Mouse (Mus musculus): Measurements from ENCODE around the gene Wfdc8. TPM values are rescaled to one million over a fixed set of nuclear protein-coding genes. Genes with fewer than 3 reads are reported as not detected.
A peak's percentile ranks its signal among the peaks of the same experiment; 100 is the strongest.

Wfdc8 gene
- polyA plus RNA-seq, 1 experiment from 2014 or later, result not detected

GRCm38 (mm10) chr2:164551502-164551901 lies 61.9 kb downstream of the Wfdc8 start:
- ATAC-seq (ENCODE audit: low FRiP score), result no peak
- 89% methylated on average over 9 of the region's 9 CpGs for WGBS
- no peaks in the 10 kb centered on the region for H3K27me3 ChIP-seq (ENCODE audit: control insufficient read depth, insufficient read depth, low read length)

DNA sequence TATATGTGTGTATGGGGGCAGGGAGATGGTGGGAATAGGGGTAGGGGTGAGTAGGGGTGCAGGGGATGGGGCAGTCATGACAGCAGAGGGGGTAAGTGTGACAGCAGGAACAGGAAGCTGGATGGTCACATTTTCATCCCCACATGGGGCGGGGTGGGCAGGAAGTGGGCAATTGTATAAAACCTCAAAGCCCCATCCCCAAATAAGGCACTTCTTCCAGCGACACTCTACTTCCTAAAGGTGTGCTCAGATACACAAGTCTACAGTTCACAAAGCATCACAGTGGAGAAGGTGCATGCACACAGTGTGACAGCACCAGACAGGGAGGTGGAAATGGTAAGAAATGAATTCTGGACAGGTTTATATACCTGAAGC lies 62.5 kb downstream of the Wfdc8 start:
- WGBS, result 90% methylated on average over 2 of the region's 2 CpGs
- Histone ChIP-seq H3K27me3 (ENCODE audit: control insufficient read depth, insufficient read depth, low read length) (no peaks in the 10 kb centered on the region), H3K4me3 (ENCODE audit: low read depth, low read length) (no peak overlapping the region), H3K27ac (ENCODE audit: low read depth, low read length) (no peak overlapping the region), H3K36me3 (ENCODE audit: control insufficient read depth, insufficient read depth, low read length) (no peaks in the 10 kb centered on the region), H3K9ac (ENCODE audit: low read depth, low read length) (no peak overlapping the region), H3K4me1 (replicated peaks; ENCODE audit: control insufficient read depth, insufficient read depth, low read length) (no peaks in the 10 kb centered on the region), H3K4me2 (replicated peaks; ENCODE audit: low read depth, low read length) (no peak overlapping the region), H3K9me3 (ENCODE audit: control insufficient read depth, low read length) (no peaks in the 10 kb centered on the region)
- DNase-seq (ENCODE audit: low spot score) (no peak), ATAC-seq (ENCODE audit: low FRiP score) (no peak)

More at GRCm38 (mm10) chr2:164551502-164551901, 61.9 kb downstream of the Wfdc8 start:
- H3K9me3 ChIP-seq (ENCODE audit: control insufficient read depth, low read length), result no peaks in the 10 kb centered on the region
- no peak overlapping the region for H3K9ac ChIP-seq (ENCODE audit: low read depth, low read length)
- H3K36me3 ChIP-seq (ENCODE audit: control insufficient read depth, insufficient read depth, low read length), result no peaks in the 10 kb centered on the region
- no peak overlapping the region for H3K27ac ChIP-seq (ENCODE audit: low read depth, low read length)
- no peak overlapping the region for H3K4me2 ChIP-seq (replicated peaks; ENCODE audit: low read depth, low read length)
- DNase-seq (ENCODE audit: low spot score), result no peak
- no peaks in the 10 kb centered on the region for H3K4me1 ChIP-seq (replicated peaks; ENCODE audit: control insufficient read depth, insufficient read depth, low read length)
- H3K4me3 ChIP-seq (ENCODE audit: low read depth, low read length), result no peak overlapping the region

GRCm38 (mm10) chr2:164549963-164550894 lies 63.2 kb downstream of the Wfdc8 start:
- WGBS, result 25% methylated on average over 10 of the region's 10 CpGs
- Histone ChIP-seq H3K4me1 (replicated peaks; ENCODE audit: control insufficient read depth, insufficient read depth, low read length) (no peaks in the 10 kb centered on the region), H3K4me2 (replicated peaks; ENCODE audit: low read depth, low read length) (no peak overlapping the region), H3K4me3 (ENCODE audit: low read depth, low read length) (no peak overlapping the region), H3K27ac (ENCODE audit: low read depth, low read length) (no peak overlapping the region), H3K27me3 (ENCODE audit: control insufficient read depth, insufficient read depth, low read length) (no peaks in the 10 kb centered on the region), H3K36me3 (ENCODE audit: control insufficient read depth, insufficient read depth, low read length) (no peaks in the 10 kb centered on the region), H3K9me3 (ENCODE audit: control insufficient read depth, low read length) (no peaks in the 10 kb centered on the region), H3K9ac (ENCODE audit: low read depth, low read length) (no peak overlapping the region)
- DNase-seq (ENCODE audit: low spot score) (peak; percentile 23), ATAC-seq (ENCODE audit: low FRiP score) (no peak)

DNA sequence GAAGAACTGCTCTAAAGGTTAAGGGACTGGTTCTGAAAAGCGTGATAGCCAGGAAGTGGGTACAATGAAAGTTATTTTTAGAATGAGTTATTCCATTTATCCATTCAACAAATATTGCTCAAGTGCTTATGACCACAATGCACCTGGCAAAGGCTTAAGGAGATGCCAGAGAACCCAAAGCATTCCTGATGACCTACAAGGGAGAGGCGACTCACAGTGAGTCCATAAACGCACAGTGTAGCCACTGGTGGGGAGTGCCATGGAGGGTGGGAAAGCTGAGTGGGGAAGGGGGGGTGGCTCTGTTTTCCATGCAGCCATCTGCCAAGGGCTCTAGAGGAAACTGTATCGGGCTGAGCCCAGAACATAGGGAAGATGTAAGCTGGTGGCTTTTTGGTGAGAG lies 64.1 kb downstream of the Wfdc8 start:
- Histone ChIP-seq H3K27ac (ENCODE audit: low read depth, low read length) (no peak overlapping the region), H3K4me1 (replicated peaks; ENCODE audit: control insufficient read depth, insufficient read depth, low read length) (no peaks in the 10 kb centered on the region)

More for the DNA sequence above, 64.1 kb downstream of the Wfdc8 start:
- no peaks in the 10 kb centered on the region for H3K27me3 ChIP-seq (ENCODE audit: control insufficient read depth, insufficient read depth, low read length)
- no peaks in the 10 kb centered on the region for H3K36me3 ChIP-seq (ENCODE audit: control insufficient read depth, insufficient read depth, low read length)
- ATAC-seq (ENCODE audit: low FRiP score), result no peak
- DNase-seq (ENCODE audit: low spot score), result no peak
- no peaks in the 10 kb centered on the region for H3K9me3 ChIP-seq (ENCODE audit: control insufficient read depth, low read length)
- no peak overlapping the region for H3K9ac ChIP-seq (ENCODE audit: low read depth, low read length)
- no peak overlapping the region for H3K4me3 ChIP-seq (ENCODE audit: low read depth, low read length)
- WGBS, result 50% methylated on average over 4 of the region's 4 CpGs
- no peak overlapping the region for H3K4me2 ChIP-seq (replicated peaks; ENCODE audit: low read depth, low read length)

Other genes starting within 250 kb of the Wfdc8 start
- 0.43 and 0.46 TPM in 2 replicates for gene Slpi, start 224.5 kb downstream of the Wfdc8 start, polyA plus RNA-seq (2014; fragmentation: Nextera tagmentation; extraction: Ambion mirVana)
- gene Rbpjl, start 210.5 kb downstream of the Wfdc8 start, polyA plus RNA-seq (2014; fragmentation: Nextera tagmentation; extraction: Ambion mirVana), result not detected in 2 replicates
- gene Matn4, start 208.5 kb downstream of the Wfdc8 start, polyA plus RNA-seq (2014; fragmentation: Nextera tagmentation; extraction: Ambion mirVana), result 0.71 and 0.91 TPM in 2 replicates
- gene Sdc4, start 169.7 kb downstream of the Wfdc8 start, polyA plus RNA-seq (2014; fragmentation: Nextera tagmentation; extraction: Ambion mirVana), result 9.8 and 11.6 TPM in 2 replicates
- 71.3 and 72.2 TPM in 2 replicates for gene Sys1, start 156.7 kb downstream of the Wfdc8 start, polyA plus RNA-seq (2014; fragmentation: Nextera tagmentation; extraction: Ambion mirVana)
- gene Gm20458, start 152.7 kb downstream of the Wfdc8 start, polyA plus RNA-seq (2014; fragmentation: Nextera tagmentation; extraction: Ambion mirVana), result 4.8 and 5.4 TPM in 2 replicates
- not detected in 2 replicates for gene Trp53tg5, start 139.9 kb downstream of the Wfdc8 start, polyA plus RNA-seq (2014; fragmentation: Nextera tagmentation; extraction: Ambion mirVana)
- gene Dbndd2, start 127.5 kb downstream of the Wfdc8 start, polyA plus RNA-seq (2014; fragmentation: Nextera tagmentation; extraction: Ambion mirVana), result 2.4 and 3.8 TPM in 2 replicates
- gene Pigt, start 116.1 kb downstream of the Wfdc8 start, polyA plus RNA-seq (2014; fragmentation: Nextera tagmentation; extraction: Ambion mirVana), result 47.9 and 56.8 TPM in 2 replicates
- 22.9 TPM in 2 replicates for gene Wfdc2, start 51.2 kb downstream of the Wfdc8 start, polyA plus RNA-seq (2014; fragmentation: Nextera tagmentation; extraction: Ambion mirVana)
- not detected in 2 replicates for gene Spint3, start 40.2 kb downstream of the Wfdc8 start, polyA plus RNA-seq (2014; fragmentation: Nextera tagmentation; extraction: Ambion mirVana)
- not detected in 2 replicates for gene Wfdc6a, start 28.2 kb downstream of the Wfdc8 start, polyA plus RNA-seq (2014; fragmentation: Nextera tagmentation; extraction: Ambion mirVana)
- gene Eppin, start 20.0 kb downstream of the Wfdc8 start, polyA plus RNA-seq (2014; fragmentation: Nextera tagmentation; extraction: Ambion mirVana), result not detected in 2 replicates
- not detected in 2 replicates for gene Wfdc6b, start 104 bp downstream of the Wfdc8 start, polyA plus RNA-seq (2014; fragmentation: Nextera tagmentation; extraction: Ambion mirVana)
- not detected in 2 replicates for gene Wfdc16, start 25.2 kb upstream of the Wfdc8 start, polyA plus RNA-seq (2014; fragmentation: Nextera tagmentation; extraction: Ambion mirVana)
- not detected in 2 replicates for gene Wfdc10, start 42.4 kb upstream of the Wfdc8 start, polyA plus RNA-seq (2014; fragmentation: Nextera tagmentation; extraction: Ambion mirVana)
- gene Wfdc9, start 43.0 kb upstream of the Wfdc8 start, polyA plus RNA-seq (2014; fragmentation: Nextera tagmentation; extraction: Ambion mirVana), result not detected in 2 replicates
- gene Wfdc11, start 60.5 kb upstream of the Wfdc8 start, polyA plus RNA-seq (2014; fragmentation: Nextera tagmentation; extraction: Ambion mirVana), result not detected in 2 replicates
- 0.24 TPM in 1 of 2 replicates, not detected in the other for gene Wfdc13, start 71.5 kb upstream of the Wfdc8 start, polyA plus RNA-seq (2014; fragmentation: Nextera tagmentation; extraction: Ambion mirVana)
- not detected in 2 replicates for gene Spint4, start 84.9 kb upstream of the Wfdc8 start, polyA plus RNA-seq (2014; fragmentation: Nextera tagmentation; extraction: Ambion mirVana)
- not detected in 2 replicates for gene Spint5, start 101.7 kb upstream of the Wfdc8 start, polyA plus RNA-seq (2014; fragmentation: Nextera tagmentation; extraction: Ambion mirVana)
- gene Wfdc3, start 132.3 kb upstream of the Wfdc8 start, polyA plus RNA-seq (2014; fragmentation: Nextera tagmentation; extraction: Ambion mirVana), result 0.53 and 1.0 TPM in 2 replicates
- 79.4 and 81.5 TPM in 2 replicates for gene Dnttip1, start 132.4 kb upstream of the Wfdc8 start, polyA plus RNA-seq (2014; fragmentation: Nextera tagmentation; extraction: Ambion mirVana)
- 498 and 520 TPM in 2 replicates for gene Ube2c, start 156.3 kb upstream of the Wfdc8 start, polyA plus RNA-seq (2014; fragmentation: Nextera tagmentation; extraction: Ambion mirVana)
- 4.8 and 7.1 TPM in 2 replicates for gene Tnnc2, start 166.3 kb upstream of the Wfdc8 start, polyA plus RNA-seq (2014; fragmentation: Nextera tagmentation; extraction: Ambion mirVana)
- 8.6 and 11.6 TPM in 2 replicates for gene Snx21, start 172.2 kb upstream of the Wfdc8 start, polyA plus RNA-seq (2014; fragmentation: Nextera tagmentation; extraction: Ambion mirVana)
- gene Acot8, start 191.3 kb upstream of the Wfdc8 start, polyA plus RNA-seq (2014; fragmentation: Nextera tagmentation; extraction: Ambion mirVana), result 11.9 and 12.8 TPM in 2 replicates
- 13.3 and 13.7 TPM in 2 replicates for gene Zswim3, start 191.5 kb upstream of the Wfdc8 start, polyA plus RNA-seq (2014; fragmentation: Nextera tagmentation; extraction: Ambion mirVana)
- 22.9 and 23.0 TPM in 2 replicates for gene Zswim1, start 209.1 kb upstream of the Wfdc8 start, polyA plus RNA-seq (2014; fragmentation: Nextera tagmentation; extraction: Ambion mirVana)
- not detected in 2 replicates for gene Spata25, start 214.9 kb upstream of the Wfdc8 start, polyA plus RNA-seq (2014; fragmentation: Nextera tagmentation; extraction: Ambion mirVana)
- 85.7 and 92.0 TPM in 2 replicates for gene Ctsa, start 219.2 kb upstream of the Wfdc8 start, polyA plus RNA-seq (2014; fragmentation: Nextera tagmentation; extraction: Ambion mirVana)
- 3.0 and 4.4 TPM in 2 replicates for gene Neurl2, start 219.8 kb upstream of the Wfdc8 start, polyA plus RNA-seq (2014; fragmentation: Nextera tagmentation; extraction: Ambion mirVana)
- gene Pltp, start 244.1 kb upstream of the Wfdc8 start, polyA plus RNA-seq (2014; fragmentation: Nextera tagmentation; extraction: Ambion mirVana), result 62.2 and 67.6 TPM in 2 replicates

Measured in hindbrain, embryonic 11.5 days (tissue).